Mouse (Mus musculus) forebrain, embryonic 11.5 days (tissue): ENCODE data around the gene Cpsf4l. TPM values are rescaled to one million over a fixed set of nuclear protein-coding genes. Genes with fewer than 3 reads are reported as not detected.

ENCODE experiments used
- ATAC-seq: fragments of 200-750 bp; cut with Nextera tagmentation; replicated peaks from 2 replicates; pipeline ENCODE4 v1.8.0; 2017; ENCODE audit warnings: moderate TSS enrichment; ENCODE audit not compliant: low FRiP score
- DNase-seq: peaks from one replicate; pipeline ENCODE4 v3.0.0-alpha.2; 2017; ENCODE audit warnings: low spot score
- H3K27ac ChIP-seq: fragments of 300-500 bp; sonication (generic); 2 replicates; pipeline ENCODE4 v1.5.1; 2014; ENCODE audit warnings: low read depth, low read length
- H3K27me3 ChIP-seq: fragments of 300-500 bp; sonication (generic); 2 replicates; pipeline ENCODE4 v1.6.1; 2014; ENCODE audit warnings: mild to moderate bottlenecking, low read length, mixed read lengths; ENCODE audit not compliant: control insufficient read depth, insufficient read depth
- H3K36me3 ChIP-seq: fragments of 300-500 bp; sonication (generic); 2 replicates; pipeline ENCODE4 v1.6.1; 2014; ENCODE audit warnings: mild to moderate bottlenecking, low read length, moderate library complexity, mixed read lengths; ENCODE audit not compliant: control insufficient read depth, insufficient read depth
- H3K4me1 ChIP-seq: fragments of 300-500 bp; sonication (generic); replicated peaks from 2 replicates; pipeline ENCODE4 v1.6.1; 2014; ENCODE audit warnings: low read length, mixed read lengths; ENCODE audit not compliant: control insufficient read depth, insufficient read depth
- H3K4me2 ChIP-seq: fragments of 300-500 bp; sonication (generic); 2 replicates; pipeline ENCODE4 v1.6.1; 2014; ENCODE audit warnings: low read depth, mild to moderate bottlenecking, low read length, moderate library complexity, mixed read lengths; ENCODE audit not compliant: severe bottlenecking
- H3K4me3 ChIP-seq: fragments of 300-500 bp; sonication (generic); 2 replicates; pipeline ENCODE4 v1.5.1; 2014; ENCODE audit warnings: low read depth, low read length
- H3K9ac ChIP-seq: fragments of 300-500 bp; sonication (generic); 2 replicates; pipeline ENCODE4 v1.6.1; 2014; ENCODE audit warnings: low read length
- H3K9me3 ChIP-seq: fragments of 300-500 bp; sonication (generic); 2 replicates; pipeline ENCODE4 v1.6.1; 2016; ENCODE audit warnings: low read length, mixed read lengths; ENCODE audit not compliant: control insufficient read depth
- WGBS: fragments of 180-500 bp; shearing (Covaris S2); extraction: QIAGEN DNeasy Blood & Tissue Kit; methylation state at CpG from one replicate; pipeline ENCODE4 v1.1.7; 2014; 5-methylcytosine and 5-hydroxymethylcytosine counted together
- polyA plus RNA-seq: library from polyadenylated mRNA; unstranded; fragments of >200 nt; fragmentation: Nextera tagmentation; extraction: Ambion mirVana; gene quantifications from 2 replicates; pipeline ENCODE4 v1.2.1, GENCODE M21; 2014

Cpsf4l gene
- polyA plus RNA-seq, 1 experiment from 2014 or later = 0.47 TPM

DNA sequence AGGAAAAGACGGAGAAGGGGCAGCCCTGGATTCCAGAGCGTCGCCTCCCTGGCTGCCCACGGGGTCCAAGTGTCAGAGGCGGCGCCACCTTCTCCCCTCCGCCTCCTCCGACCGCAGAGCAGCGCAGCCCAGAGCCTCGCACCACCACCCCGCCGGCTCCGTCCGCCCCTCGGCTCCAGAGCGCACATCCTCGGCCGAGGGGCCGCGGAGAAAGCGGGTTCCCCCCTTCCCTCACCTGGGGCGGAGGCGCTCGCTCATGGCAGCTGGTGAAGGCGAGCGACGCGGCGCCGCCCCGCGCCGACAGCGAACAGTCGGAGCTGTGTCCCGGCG lies 26.2 kb downstream of the Cpsf4l start:
- ATAC-seq = no peak
- peaks cover 2% of the 10 kb centered on the region; the same call in 1 of the 2 replicates for H3K36me3 ChIP-seq
- peak overlapping the region; percentile 74 for H3K4me3 ChIP-seq
- H3K27me3 ChIP-seq = no peaks in the 10 kb centered on the region
- peaks cover 11% of the 10 kb centered on the region for H3K4me1 ChIP-seq
- DNase-seq = no peak
- peak overlapping the region; percentile 79 for H3K4me2 ChIP-seq
- peak overlapping the region; percentile 93 for H3K27ac ChIP-seq
- H3K9me3 ChIP-seq = no peaks in the 10 kb centered on the region
- H3K9ac ChIP-seq = peak overlapping the region; percentile 84
- under 1% methylated on average over 37 of the region's 38 CpGs for WGBS

- 3% methylated on average over 38 of the region's 38 CpGs for WGBS
- Histone ChIP-seq H3K9ac (peak overlapping the region; percentile 84), H3K4me3 (peak overlapping the region; percentile 74), H3K36me3 (peaks cover 1% of the 10 kb centered on the region; the same call in 1 of the 2 replicates), H3K4me1 (peaks cover 11% of the 10 kb centered on the region), H3K27ac (peak overlapping the region; percentile 93), H3K9me3 (no peaks in the 10 kb centered on the region), H3K4me2 (peak overlapping the region; percentile 79), H3K27me3 (no peaks in the 10 kb centered on the region)
- peak; percentile 40 for ATAC-seq
- DNase-seq = peak; percentile 78
Measured at GRCm38 (mm10) chr11:113682897-113683626, 26.8 kb downstream of the Cpsf4l start.

DNA sequence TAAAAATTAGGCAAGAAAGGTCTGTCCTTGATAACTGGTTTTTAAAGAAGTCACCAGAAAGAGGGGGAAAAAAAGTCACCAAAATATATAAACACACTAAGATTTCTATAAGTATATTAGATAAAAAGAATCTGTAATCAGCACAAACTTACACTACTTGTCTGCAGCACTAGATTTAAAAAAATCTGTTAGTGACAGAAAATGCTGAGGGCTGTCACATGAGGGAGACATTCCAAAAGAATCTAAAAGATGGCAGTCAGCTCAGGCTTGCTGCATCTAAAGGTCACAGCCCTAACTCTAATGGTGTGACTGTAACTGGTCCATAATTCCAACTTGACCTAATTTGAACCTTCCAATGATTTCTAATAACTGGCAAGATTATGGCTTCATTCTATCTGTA lies 27.8 kb downstream of the Cpsf4l start:
- H3K36me3 ChIP-seq = no peaks in the 10 kb centered on the region
- H3K4me2 ChIP-seq = peak overlapping the region; percentile 79; the same call in 1 of the 2 replicates
- no peak overlapping the region for H3K4me3 ChIP-seq
- no peak for ATAC-seq
- H3K9ac ChIP-seq = no peak overlapping the region
- no peak for DNase-seq
- no peak overlapping the region for H3K27ac ChIP-seq
- H3K4me1 ChIP-seq = peaks cover 11% of the 10 kb centered on the region
- no peaks in the 10 kb centered on the region for H3K9me3 ChIP-seq
- no peaks in the 10 kb centered on the region for H3K27me3 ChIP-seq

DNA sequence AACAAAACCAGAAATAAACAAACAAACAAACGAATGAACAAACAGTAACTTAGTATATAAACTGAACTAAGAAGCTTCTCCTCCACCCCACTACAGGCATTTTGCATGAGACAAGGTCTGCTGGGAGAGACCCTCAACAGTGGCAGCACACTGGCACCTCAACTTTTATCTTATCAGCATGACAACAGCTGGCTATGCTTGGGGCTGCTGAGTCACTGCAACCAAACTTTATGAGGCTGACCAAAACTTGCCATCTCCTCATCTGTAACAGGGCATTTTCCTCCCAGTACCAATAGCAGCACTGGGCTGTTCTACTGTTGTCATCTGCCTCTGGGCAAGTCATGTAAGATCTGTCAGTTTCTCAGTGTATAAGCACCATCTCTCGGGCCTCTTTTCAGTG lies 28.9 kb downstream of the Cpsf4l start:
- Histone ChIP-seq H3K4me2 (no peak overlapping the region), H3K9ac (no peak overlapping the region), H3K4me3 (no peak overlapping the region), H3K36me3 (no peaks in the 10 kb centered on the region), H3K4me1 (peaks cover 11% of the 10 kb centered on the region), H3K27ac (no peak overlapping the region), H3K27me3 (no peaks in the 10 kb centered on the region), H3K9me3 (no peaks in the 10 kb centered on the region)
- ATAC-seq (no peak), DNase-seq (no peak)
- WGBS = 88% methylated on average over 2 of the region's 2 CpGs

- DNase-seq (no peak), ATAC-seq (no peak)
- no peak overlapping the region for H3K27ac ChIP-seq
- no peaks in the 10 kb centered on the region for H3K9me3 ChIP-seq
- H3K27me3 ChIP-seq = no peaks in the 10 kb centered on the region
- H3K4me3 ChIP-seq = no peak overlapping the region
- H3K9ac ChIP-seq = no peak overlapping the region
- H3K4me2 ChIP-seq = no peak overlapping the region
- 0 out of 2 replicates have a peak, but pooled peaks cover under 1% of the 10 kb centered on the region for H3K36me3 ChIP-seq
- peaks cover 3% of the 10 kb centered on the region; the same call in 1 of the 2 replicates for H3K4me1 ChIP-seq
- WGBS = 87% methylated on average over 8 of the region's 8 CpGs
Measured at GRCm38 (mm10) chr11:113678373-113678772, 31.4 kb downstream of the Cpsf4l start.

DNA sequence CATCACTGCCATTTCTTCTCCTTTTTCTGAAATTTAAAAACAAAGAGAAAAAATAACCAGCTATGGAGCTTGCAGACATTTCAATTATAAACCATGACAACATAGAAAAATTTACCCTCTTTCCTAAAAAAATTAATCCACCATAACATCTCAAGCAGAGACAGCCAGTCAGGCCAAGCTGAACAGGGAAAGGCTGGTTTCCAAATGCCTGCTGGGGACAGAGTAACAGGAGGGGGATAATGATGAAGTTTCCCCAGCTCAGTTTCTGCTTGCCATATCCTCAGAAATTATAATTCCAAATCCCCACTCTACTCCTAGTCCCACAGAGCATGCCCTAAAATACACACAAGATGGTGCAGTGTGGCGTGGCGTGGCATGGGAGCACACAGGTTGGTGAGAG lies 32.4 kb downstream of the Cpsf4l start:
- ATAC-seq (no peak), DNase-seq (no peak)
- no peak overlapping the region for H3K4me2 ChIP-seq
- peaks cover 3% of the 10 kb centered on the region; the same call in 1 of the 2 replicates for H3K36me3 ChIP-seq
- H3K4me3 ChIP-seq = no peak overlapping the region
- H3K4me1 ChIP-seq = peaks cover under 1% of the 10 kb centered on the region; the same call in 1 of the 2 replicates
- H3K27me3 ChIP-seq = no peaks in the 10 kb centered on the region
- H3K9ac ChIP-seq = no peak overlapping the region
- no peak overlapping the region for H3K27ac ChIP-seq
- no peaks in the 10 kb centered on the region for H3K9me3 ChIP-seq
- 99% methylated on average over 2 of the region's 2 CpGs for WGBS

DNA sequence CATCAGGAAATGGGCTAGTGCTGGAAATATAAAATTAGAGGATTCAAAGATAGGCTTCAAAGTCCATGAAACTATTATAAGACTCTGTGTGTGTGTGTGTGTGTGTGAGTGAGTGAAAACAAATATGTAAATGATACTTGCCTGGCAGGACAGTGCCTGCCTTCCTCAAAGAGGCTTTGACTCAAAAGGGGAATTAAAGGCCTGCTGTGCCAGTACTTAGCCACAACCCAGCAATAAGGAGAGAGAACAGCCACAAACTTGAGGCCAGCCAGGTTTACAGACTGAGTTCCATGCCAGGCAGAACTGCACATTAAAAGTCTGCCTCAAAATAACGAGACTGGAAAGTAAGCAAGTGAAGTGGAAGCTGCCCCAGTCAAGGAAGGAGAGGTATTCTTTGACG lies 33.0 kb downstream of the Cpsf4l start:
- Histone ChIP-seq H3K36me3 (peaks cover 3% of the 10 kb centered on the region; the same call in 1 of the 2 replicates), H3K9ac (no peak overlapping the region), H3K4me1 (no peaks in the 10 kb centered on the region), H3K4me2 (no peak overlapping the region), H3K27ac (no peak overlapping the region), H3K4me3 (no peak overlapping the region), H3K9me3 (no peaks in the 10 kb centered on the region), H3K27me3 (no peaks in the 10 kb centered on the region)
- ATAC-seq (no peak), DNase-seq (no peak)
- 70% methylated on average over 2 of the region's 2 CpGs for WGBS

DNA sequence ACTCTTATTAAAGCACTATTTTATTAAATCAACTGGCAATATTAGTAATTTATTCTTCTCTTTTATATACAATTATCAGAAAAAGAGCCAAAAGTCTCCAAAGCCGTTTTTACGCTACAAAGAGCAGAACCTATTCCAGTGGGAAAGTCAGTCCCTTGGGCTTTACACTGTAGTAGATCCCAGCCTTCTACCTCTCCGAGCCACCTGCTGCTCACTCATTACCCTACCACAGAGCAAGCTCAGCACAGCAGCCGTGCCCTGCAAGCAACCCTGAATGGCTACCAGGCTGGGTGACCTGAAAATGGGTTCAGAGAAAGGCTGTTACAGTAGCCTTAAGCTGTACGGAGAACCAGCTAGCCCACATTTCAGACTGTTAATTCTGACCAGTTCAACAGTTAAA lies 35.2 kb downstream of the Cpsf4l start:
- Histone ChIP-seq H3K9ac (no peak overlapping the region), H3K4me2 (no peak overlapping the region), H3K36me3 (peaks cover 3% of the 10 kb centered on the region; the same call in 1 of the 2 replicates), H3K27me3 (no peaks in the 10 kb centered on the region), H3K9me3 (no peaks in the 10 kb centered on the region), H3K4me1 (no peaks in the 10 kb centered on the region), H3K27ac (no peak overlapping the region), H3K4me3 (no peak overlapping the region)
- WGBS = 86% methylated on average over 5 of the region's 5 CpGs
- ATAC-seq (no peak), DNase-seq (no peak)

- ATAC-seq (no peak), DNase-seq (no peak)
- WGBS = 93% methylated on average over 4 of the region's 4 CpGs
- Histone ChIP-seq H3K9me3 (no peaks in the 10 kb centered on the region), H3K4me1 (no peaks in the 10 kb centered on the region), H3K27me3 (no peaks in the 10 kb centered on the region), H3K27ac (no peak overlapping the region), H3K36me3 (peaks cover 3% of the 10 kb centered on the region; the same call in 1 of the 2 replicates), H3K4me2 (no peak overlapping the region), H3K4me3 (no peak overlapping the region), H3K9ac (no peak overlapping the region)
Measured at GRCm38 (mm10) chr11:113673614-113674013, 36.2 kb downstream of the Cpsf4l start.
